Mouse (Mus musculus) spleen, adult 2 months (tissue): ENCODE results near the gene Dhx34. TPM values are rescaled to one million over a fixed set of nuclear protein-coding genes. Genes with fewer than 3 reads are reported as not detected.
"Not testable (repeated sequence)": the region's sequence is repeated elsewhere in the genome, so short reads cannot be mapped to it uniquely, and the experiment has no call there.

Source experiments
- DNase-seq, 2 experiments: peaks; one replicate each; pipeline versions ENCODE4 v3.0.0 to v3.0.0-alpha.2; 2012 to 2021; ENCODE audit warnings: low spot score in 2 of 2, low read depth in 1 of 2
- H3K27ac ChIP-seq: fragments of 200-500 bp; 2 replicates; pipeline ENCODE4 v1.5.1; 2012; ENCODE audit warnings: low read length, inconsistent platforms; ENCODE audit not compliant: insufficient read depth
- H3K27me3 ChIP-seq: fragments of 200-500 bp; 2 replicates; pipeline ENCODE4 v1.6.1; 2012; ENCODE audit warnings: mild to moderate bottlenecking, moderate library complexity, low read length, inconsistent platforms; ENCODE audit not compliant: control insufficient read depth, insufficient read depth
- H3K36me3 ChIP-seq: fragments of 200-500 bp; 2 replicates; pipeline ENCODE4 v1.6.1; 2012; ENCODE audit warnings: mild to moderate bottlenecking, low read length, inconsistent platforms; ENCODE audit not compliant: control insufficient read depth, insufficient read depth
- H3K4me1 ChIP-seq: fragments of 200-500 bp; 2 replicates; pipeline ENCODE4 v1.6.1; 2011; ENCODE audit warnings: inconsistent platforms; ENCODE audit not compliant: control insufficient read depth, insufficient read depth, insufficient read length
- H3K4me3 ChIP-seq: fragments of 200-500 bp; 2 replicates; pipeline ENCODE4 v1.5.1; 2011; ENCODE audit warnings: mild to moderate bottlenecking, inconsistent platforms; ENCODE audit not compliant: insufficient read depth, insufficient read length; ENCODE audit errors: extremely low read depth
- CTCF ChIP-seq: fragments of 200-500 bp; IDR thresholded peaks from 2 replicates; pipeline ENCODE4 v1.5.1; 2011; ENCODE audit warnings: mild to moderate bottlenecking, inconsistent platforms; ENCODE audit not compliant: insufficient read depth, insufficient read length, insufficient replicate concordance; ENCODE audit errors: extremely low read depth
- POLR2A ChIP-seq: fragments of 200-500 bp; IDR thresholded peaks from 2 replicates; pipeline ENCODE4 v1.6.1; 2011; ENCODE audit warnings: low read depth, low read length, inconsistent platforms
- WGBS: fragments of 180-500 bp; shearing (Covaris S2); methylation state at CpG from one replicate; pipeline ENCODE4 v1.1.7; 2018; 5-methylcytosine and 5-hydroxymethylcytosine counted together
- polyA plus RNA-seq: library from polyadenylated mRNA; depleted of rRNA; stranded (reverse); fragments of >200 nt; gene quantifications from 2 replicates; pipeline ENCODE4 v1.2.3, GENCODE M21; 2012

The Dhx34 gene
- polyA plus RNA-seq, 1 experiment = 49.3 TPM

- H3K4me3 ChIP-seq = 0 out of 2 replicates have a peak within 1 kb of the TSS, but pooled peaks have one; percentile 1
- H3K27ac ChIP-seq = no peak within 1 kb of the TSS
- 65% methylated on average over 5 of the region's 5 CpGs for WGBS
- H3K4me1 ChIP-seq = no peaks in the 10 kb centered on the region
- no peaks in the 10 kb centered on the region for H3K27me3 ChIP-seq
- no peak for DNase-seq
- no peaks in the 10 kb centered on the region for H3K36me3 ChIP-seq
- TF ChIP-seq CTCF = no peak
- TF ChIP-seq POLR2A = no peak
Observed at GRCm38 (mm10) chr7:16259110-16259590, 37.3 kb upstream of the Dhx34 start, which contains the start of gene C5ar1. Gene C5ar1 (minus strand): TSS chr7:16259540.

- DNase-seq = no peak
- H3K36me3 ChIP-seq = no peaks in the 10 kb centered on the region
- no peak for TF ChIP-seq CTCF
- TF ChIP-seq POLR2A = no peak
- no peaks in the 10 kb centered on the region for H3K4me1 ChIP-seq
- 82% methylated on average over 11 of the region's 11 CpGs for WGBS
- H3K4me3 ChIP-seq = no peak overlapping the region
- H3K27me3 ChIP-seq = no peaks in the 10 kb centered on the region
- peak overlapping the region; percentile 27; the same call in 1 of the 2 replicates for H3K27ac ChIP-seq
Observed at GRCm38 (mm10) chr7:16257830-16258229, 36.0 kb upstream of the Dhx34 start.

GRCm38 (mm10) chr7:16255963-16256362, 34.1 kb upstream of the Dhx34 start:
- H3K27ac ChIP-seq, H3K36me3 ChIP-seq, H3K27me3 ChIP-seq, DNase-seq, H3K4me1 ChIP-seq, H3K4me3 ChIP-seq: not testable (repeated sequence)
- 88% methylated on average over 4 of the region's 4 CpGs for WGBS

- no peaks in the 10 kb centered on the region for H3K27me3 ChIP-seq
- no peak overlapping the region for H3K4me3 ChIP-seq
- no peak for DNase-seq
- TF ChIP-seq POLR2A (no peak), CTCF (no peak)
- H3K27ac ChIP-seq = no peak overlapping the region
- 7% methylated on average over 4 of the region's 4 CpGs for WGBS
- no peaks in the 10 kb centered on the region for H3K36me3 ChIP-seq
- H3K4me1 ChIP-seq = 0 out of 2 replicates have a peak, but pooled peaks cover 4% of the 10 kb centered on the region
Observed at GRCm38 (mm10) chr7:16254195-16254594, 32.4 kb upstream of the Dhx34 start.

GRCm38 (mm10) chr7:16250687-16251086, 28.9 kb upstream of the Dhx34 start:
- DNase-seq = no peak
- TF ChIP-seq POLR2A (no peak), CTCF (no peak)
- Histone ChIP-seq H3K27ac (peak overlapping the region; percentile 10; the same call in 1 of the 2 replicates), H3K4me1 (peaks cover 5% of the 10 kb centered on the region; the same call in 1 of the 2 replicates), H3K36me3 (no peaks in the 10 kb centered on the region), H3K27me3 (no peaks in the 10 kb centered on the region), H3K4me3 (no peak overlapping the region)
- 5% methylated on average over 5 of the region's 5 CpGs for WGBS

GRCm38 (mm10) chr7:16245958-16246357, 24.1 kb upstream of the Dhx34 start:
- Histone ChIP-seq H3K27me3 (no peaks in the 10 kb centered on the region), H3K4me3 (no peak overlapping the region), H3K4me1 (peaks cover 14% of the 10 kb centered on the region; the same call in 1 of the 2 replicates), H3K36me3 (no peaks in the 10 kb centered on the region), H3K27ac (no peak overlapping the region)
- TF ChIP-seq POLR2A (no peak), CTCF (no peak)
- WGBS = 5% methylated on average over 2 of the region's 4 CpGs
- no peak for DNase-seq

- WGBS = 39% methylated on average over 5 of the region's 5 CpGs
- Histone ChIP-seq H3K27ac (peak within 1 kb of the TSS; percentile 41), H3K36me3 (no peaks in the 10 kb centered on the region), H3K4me3 (no peak within 1 kb of the TSS), H3K27me3 (no peaks in the 10 kb centered on the region), H3K4me1 (peaks cover 15% of the 10 kb centered on the region; the same call in 1 of the 2 replicates)
- DNase-seq = no peak
- no peak for TF ChIP-seq POLR2A
- TF ChIP-seq CTCF = no peak
Observed at GRCm38 (mm10) chr7:16244067-16244466, 22.2 kb upstream of the Dhx34 start, which contains the start of gene C5ar2. Gene C5ar2 (minus strand): TSS chr7:16244154.
